Mouse (Mus musculus) frontal cortex, postnatal 14 days (tissue): ENCODE measurements around the gene Prrx2.

Experiments
- DNase-seq, 2 experiments: peaks; one replicate each; pipeline ENCODE4 v3.0.0; 2022; ENCODE audit warnings: low spot score in 2 of 2

The Prrx2 gene

GRCm38 (mm10) chr2:30870863-30871262, 36.1 kb downstream of the Prrx2 start:
- peak in 1 of 2 experiments; percentile 31 for DNase-seq

DNA sequence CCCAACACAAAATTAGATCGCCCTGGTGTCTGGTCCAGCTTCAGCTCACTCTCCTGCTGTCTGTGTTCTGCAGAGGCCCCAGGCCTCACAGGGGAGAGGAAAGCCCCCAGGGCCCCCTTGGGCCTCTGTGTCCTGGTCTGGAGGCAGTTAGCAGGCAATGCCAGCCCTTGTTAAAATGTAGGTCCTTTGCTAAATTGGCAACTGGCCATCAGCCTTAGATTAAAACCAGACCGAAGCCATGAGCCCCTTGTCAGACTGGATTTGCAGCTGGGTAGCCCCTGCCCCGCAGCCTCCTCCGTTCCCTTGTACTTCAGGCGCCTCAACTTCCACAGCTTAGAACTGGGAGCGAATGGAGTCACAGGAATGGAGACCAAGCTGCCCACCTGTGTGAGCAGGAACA, 37.9 kb downstream of the Prrx2 start:
- DNase-seq: no peak

DNA sequence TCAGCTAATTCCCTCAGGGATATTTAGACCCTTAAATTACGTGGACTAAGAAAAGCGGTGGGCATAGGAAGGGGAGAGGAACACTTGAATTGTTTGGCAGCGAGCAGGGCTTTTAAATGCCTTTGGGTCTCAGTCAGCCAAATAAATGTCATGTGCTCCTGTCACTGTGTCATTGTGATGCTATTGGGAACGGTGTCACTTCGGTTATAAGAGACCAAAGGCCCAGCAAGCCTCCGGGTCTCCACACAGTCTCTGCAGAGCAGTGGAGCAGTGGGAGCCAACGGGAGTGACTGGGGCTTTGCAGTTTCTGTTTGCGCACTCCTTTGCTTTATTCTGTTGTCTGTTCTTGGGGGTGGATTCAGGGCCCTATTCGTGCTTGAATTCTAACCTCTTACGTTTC, 39.7 kb downstream of the Prrx2 start:
- no peak for DNase-seq

GRCm38 (mm10) chr2:30875096-30875495, 40.3 kb downstream of the Prrx2 start:
- no peak for DNase-seq

GRCm38 (mm10) chr2:30875621-30876432, 41.1 kb downstream of the Prrx2 start:
- no peak for DNase-seq

- no peak for DNase-seq
Measured at GRCm38 (mm10) chr2:30879481-30879880, 44.7 kb downstream of the Prrx2 start.

- DNase-seq: no peak
Measured at GRCm38 (mm10) chr2:30881215-30881614, 46.4 kb downstream of the Prrx2 start.

DNA sequence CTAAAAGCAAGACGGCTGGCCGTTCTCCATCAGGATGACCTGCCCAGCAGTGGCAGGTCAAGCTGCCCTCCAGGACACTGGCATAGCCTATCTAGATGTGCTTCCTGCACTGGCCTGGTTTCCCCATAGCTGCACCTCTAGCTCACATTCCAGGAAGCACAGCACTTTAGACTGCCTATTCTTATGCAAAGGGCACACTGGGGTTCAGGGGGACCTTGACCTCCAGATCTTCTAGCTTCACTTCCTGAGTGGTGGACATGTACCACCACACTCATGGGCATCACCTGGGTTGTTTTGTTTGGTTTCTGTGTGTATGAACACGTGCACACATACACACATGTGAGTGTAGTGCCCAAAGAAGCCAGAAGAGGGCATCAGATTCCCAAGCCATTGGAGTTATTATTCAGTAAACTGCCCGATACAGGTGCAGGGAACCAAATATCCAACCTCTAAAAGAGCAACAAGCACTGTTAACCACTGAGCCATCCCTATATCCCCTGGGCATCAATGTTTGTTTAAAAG, 50.1 kb downstream of the Prrx2 start:
- no peak for DNase-seq

GRCm38 (mm10) chr2:30885453-30886163, 50.8 kb downstream of the Prrx2 start:
- DNase-seq: peak; percentile 36 to 42

GRCm38 (mm10) chr2:30891002-30891401, 56.2 kb downstream of the Prrx2 start:
- DNase-seq: peak in 1 of 2 experiments; percentile 26

GRCm38 (mm10) chr2:30893399-30893798, 58.6 kb downstream of the Prrx2 start:
- no peak for DNase-seq

DNA sequence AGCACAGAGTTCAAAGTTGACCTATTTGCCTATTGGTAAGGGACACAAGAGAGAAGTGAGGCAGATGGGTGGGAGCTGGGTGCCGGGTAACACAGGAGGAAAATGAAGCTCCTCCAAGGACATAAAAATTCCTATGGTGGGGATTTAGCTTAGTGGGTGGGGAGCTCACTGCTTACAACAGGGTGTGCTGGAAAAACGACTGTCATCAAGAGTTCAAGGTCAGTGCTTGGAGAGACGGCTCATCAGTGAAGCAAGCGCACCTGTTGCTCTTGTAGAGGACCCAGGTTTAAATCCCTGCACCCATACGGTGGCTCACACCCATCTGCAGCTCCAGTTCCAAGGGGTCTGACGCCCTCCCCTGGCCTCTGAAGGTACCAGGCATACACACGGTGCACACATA, 59.2 kb downstream of the Prrx2 start:
- no peak for DNase-seq

DNA sequence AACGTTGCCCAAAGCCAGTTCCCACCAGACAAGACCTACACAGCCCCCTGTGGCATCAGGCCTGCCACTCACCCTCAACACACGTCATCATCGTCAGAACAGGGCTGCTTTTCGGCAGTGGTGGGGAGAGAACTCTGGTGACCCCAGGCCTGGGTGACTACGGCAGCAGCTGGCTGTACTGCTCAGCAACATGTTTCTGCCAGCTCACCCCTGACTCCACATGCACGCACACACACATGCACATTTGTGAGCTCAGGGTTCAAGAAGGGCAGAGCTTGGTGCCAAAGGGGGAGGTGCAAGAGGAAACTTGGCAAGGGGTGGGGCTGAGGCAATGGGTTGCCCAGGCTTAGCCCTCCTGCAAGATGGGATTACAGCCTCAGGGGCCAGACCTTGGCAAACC, 62.5 kb downstream of the Prrx2 start:
- no peak for DNase-seq

GRCm38 (mm10) chr2:30899397-30900069, 64.8 kb downstream of the Prrx2 start:
- no peak for DNase-seq

DNA sequence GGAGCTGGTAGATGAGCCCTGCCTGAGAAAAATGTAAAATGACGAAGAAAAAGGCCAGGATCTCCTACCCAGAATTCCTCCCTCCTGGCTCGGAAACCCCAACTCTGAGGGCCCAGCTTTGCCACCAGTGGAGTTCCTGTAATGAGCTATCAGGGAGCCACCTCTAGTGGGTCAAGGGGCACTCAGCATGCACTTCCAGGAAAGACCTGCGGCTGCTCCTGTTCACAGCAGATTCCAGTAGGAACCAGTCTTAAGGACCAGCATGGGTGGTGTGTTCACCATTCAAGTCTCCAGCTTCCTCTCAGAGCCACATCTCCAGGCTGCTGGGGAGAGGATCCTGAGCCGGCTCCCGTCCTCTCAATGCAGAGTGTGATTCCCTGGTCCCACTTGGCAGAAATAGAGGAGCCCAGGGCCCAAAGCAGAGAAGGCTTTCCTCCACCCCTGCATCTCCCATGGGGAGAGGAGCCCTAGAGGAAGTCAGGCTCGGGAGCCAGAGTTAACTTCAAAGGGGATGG, 66.9 kb downstream of the Prrx2 start:
- no peak for DNase-seq

DNA sequence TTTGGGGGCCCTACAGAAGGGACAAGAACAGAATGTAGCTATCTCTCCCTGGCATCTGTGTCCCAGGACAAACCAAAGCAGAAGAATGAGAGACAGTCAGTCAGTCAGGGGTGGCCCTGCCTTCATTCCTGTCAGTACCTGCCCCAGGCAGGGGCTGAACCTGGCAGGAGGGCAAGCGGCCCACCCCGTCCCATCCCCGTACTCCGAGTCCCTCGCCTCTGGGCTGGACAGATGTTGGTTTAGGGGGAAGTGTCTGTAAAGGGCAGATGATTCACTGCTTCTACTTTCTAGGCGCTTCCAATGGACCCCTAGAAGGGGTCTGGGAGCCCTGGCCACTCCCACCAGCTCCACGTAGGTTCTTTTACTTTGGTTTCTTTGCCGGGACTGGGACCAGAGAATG, 67.5 kb downstream of the Prrx2 start:
- DNase-seq: no peak

- no peak for DNase-seq
Measured at GRCm38 (mm10) chr2:30902726-30903722, 68.3 kb downstream of the Prrx2 start.

DNA sequence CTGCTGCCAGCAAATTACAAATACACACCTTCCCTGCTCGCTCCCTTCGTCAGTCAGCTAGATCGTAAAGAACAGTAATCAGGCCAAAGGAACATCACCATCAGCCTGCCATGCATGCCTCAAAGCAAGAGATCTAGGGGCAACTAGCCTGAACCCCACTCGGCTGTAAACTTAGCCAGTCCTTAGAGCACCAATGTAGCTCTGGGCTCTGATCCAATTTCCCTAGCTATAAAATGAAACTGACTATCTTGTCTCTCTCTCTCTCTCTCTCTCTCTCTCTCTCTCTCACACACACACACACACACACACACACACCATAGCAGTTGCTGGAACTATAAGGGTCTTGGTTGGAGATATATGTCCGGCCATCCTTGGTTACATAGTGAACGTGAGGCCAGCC, 69.5 kb downstream of the Prrx2 start:
- DNase-seq: no peak

- DNase-seq: no peak
Measured at GRCm38 (mm10) chr2:30904991-30905390, 70.2 kb downstream of the Prrx2 start.

DNA sequence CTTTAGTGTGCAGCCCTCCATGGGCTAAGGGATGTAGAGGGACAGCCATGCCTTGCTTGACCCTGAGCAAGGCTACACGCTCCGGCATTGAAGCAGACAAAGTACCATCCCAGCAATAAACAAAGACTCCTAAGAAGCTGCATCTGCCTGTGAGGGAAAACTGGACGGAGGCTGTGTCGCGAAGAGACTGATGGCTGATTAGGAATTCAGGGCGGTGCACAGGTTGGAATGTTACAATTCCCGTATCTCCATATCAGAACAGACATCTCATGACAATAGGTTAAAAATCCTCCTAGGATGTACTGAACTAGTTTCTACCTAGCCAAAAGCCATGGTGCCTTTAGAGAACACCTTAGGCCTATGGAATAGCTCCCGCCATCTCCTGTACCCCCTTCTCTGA, 71.1 kb downstream of the Prrx2 start:
- no peak for DNase-seq

GRCm38 (mm10) chr2:30906641-30907040, 71.9 kb downstream of the Prrx2 start:
- no peak for DNase-seq
